Mouse (Mus musculus): Measurements from ENCODE around the gene Rsph3a.
"Not testable (repeated sequence)": the region's sequence is repeated elsewhere in the genome, so short reads cannot be mapped to it uniquely, and the experiment has no call there.

The Rsph3a gene

DNA sequence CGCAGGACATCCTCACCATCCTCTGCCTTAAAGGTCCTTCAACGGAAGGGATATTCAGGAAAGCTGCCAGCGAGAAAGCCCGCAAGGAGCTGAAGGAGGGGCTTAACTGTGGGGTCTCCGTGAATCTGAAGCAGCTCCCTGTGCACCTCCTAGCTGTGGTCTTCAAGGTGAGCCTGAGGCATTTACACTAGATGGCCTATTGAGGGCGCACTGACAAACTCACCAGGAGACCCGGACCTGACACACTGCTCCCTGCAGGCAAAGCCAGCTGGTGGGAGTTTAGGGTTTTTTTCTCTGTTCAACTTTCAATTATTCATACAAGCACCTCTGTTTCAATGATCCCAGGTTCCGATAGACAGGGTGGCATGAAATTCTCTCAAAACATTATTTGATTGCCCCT, 16.1 kb upstream of the Rsph3a start:
- no peak for DNase-seq

DNA sequence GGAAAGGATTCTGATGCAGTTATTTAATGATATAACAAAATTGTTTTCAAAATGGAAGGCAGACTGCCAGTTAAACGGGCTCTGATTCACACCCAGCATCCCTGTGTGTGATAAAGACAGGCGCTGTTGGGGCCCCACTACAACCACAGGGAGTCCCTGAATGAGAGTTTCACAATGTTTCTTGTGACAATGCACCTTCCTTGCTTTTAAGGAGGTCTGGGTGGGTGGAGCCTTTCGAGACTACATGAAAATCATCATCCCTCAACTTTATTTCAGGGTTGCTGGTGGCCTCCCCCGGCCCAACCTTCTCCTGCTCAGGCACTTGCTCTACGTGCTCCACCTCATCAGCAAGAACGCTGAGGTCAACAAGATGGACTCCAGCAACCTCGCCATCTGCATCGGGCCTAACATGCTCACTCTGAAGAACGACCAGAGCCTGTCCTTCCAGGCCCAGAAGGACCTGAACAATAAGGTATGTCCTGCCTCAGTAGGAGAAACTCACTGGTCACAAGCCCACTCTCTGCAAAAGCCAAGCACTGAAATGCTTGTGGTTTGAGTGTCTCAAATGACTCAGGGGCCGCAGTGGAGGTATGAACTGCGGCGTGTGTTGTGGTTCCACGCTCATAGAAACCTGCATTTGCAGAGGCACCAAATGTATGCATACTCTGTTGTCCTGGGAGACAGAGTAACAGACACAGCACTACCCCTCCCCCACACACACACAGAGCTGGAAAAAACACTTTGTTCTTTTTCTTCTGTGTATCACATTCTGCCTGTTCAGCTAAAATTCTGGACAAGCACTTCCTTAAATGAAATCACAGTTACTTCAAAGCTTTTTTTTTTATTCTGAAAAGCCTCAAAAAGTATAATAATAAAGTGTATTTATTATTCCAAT, 14.1 kb upstream of the Rsph3a start:
- no peak for DNase-seq

DNA sequence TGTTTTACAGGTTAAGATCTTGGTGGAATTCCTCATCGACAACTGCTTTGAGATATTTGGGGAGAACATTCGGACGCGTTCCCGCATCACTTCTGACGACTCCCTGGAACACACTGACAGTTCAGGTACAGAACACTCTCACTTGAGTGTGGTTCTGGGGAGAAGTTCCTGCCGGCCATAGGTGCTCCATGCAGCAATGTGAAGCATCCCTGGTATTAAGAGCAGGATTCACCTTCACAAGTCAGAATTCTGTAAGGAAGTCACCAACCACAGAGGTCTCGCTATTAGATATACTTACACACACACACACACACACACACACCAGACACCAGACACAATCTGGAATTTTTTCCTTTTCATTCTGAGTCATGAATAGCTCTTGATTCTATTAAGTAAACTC, 13.3 kb upstream of the Rsph3a start:
- DNase-seq, result not testable (repeated sequence)

DNA sequence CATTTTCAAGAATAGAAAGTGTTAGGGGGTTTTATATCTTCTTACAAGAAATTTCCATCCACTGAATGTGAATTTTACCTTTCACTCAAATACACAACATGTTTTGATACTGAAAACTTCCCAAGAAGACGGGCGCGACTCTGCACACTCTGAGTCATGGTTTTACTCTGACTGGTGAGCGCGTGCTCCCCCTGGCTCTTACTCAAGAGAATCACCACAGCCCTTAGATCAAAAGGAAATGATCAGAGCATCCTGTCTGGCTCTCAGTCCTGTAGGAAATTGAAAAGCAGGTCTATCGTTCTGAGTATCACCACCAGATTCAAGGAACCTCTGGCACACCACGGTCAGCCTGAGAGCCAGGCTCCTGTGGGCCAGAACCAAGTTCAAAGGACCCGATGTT, 5.8 kb upstream of the Rsph3a start:
- peak; percentile 48 for DNase-seq

DNA sequence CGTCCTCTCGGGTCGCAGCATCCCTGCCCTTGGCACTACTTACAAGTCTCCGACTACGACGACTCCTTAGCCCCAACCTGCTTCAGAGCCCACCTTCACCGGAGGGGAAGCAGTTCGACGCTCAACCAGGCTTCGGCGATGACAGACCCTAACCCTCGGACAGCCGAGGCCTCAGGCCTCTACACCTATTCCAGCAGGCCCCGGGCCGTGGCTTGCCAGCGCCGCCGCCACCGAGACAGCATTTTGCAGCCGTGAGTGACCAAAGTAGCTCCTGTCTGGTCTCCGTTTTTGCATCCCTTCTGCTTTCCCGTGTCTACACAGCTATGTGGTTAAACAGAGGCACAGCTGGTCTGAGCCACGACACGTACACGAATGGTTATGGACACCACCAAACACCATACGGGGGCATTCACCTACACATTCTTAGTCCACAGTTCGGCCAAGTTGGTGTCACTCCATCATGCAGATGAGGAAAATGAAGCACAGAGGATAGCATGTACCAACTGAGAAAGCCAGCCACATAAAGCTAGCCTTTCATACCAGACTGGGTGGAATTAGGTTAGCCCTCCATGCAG, 726 bp downstream of the Rsph3a start:
- not testable (repeated sequence) for DNase-seq

DNA sequence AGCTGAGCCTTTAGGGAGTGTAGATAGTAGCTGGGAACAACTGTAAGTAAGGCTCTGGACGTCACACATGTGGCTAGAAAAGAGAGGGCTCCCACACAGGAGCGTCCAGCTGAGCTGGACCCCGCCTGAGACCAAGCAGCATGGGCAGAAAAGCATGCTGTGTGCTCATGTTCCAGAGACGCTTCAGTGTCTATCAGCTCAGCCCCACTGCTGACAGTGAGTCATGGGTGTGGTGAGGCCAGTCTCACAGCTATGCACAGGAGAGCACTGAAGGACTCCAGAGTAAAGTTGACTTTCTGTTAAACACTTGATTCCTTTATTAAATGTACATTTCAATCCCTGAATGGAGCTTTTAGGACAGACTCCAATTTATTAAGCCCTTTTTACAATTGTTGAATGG, 5.9 kb downstream of the Rsph3a start:
- not testable (repeated sequence) for DNase-seq

DNA sequence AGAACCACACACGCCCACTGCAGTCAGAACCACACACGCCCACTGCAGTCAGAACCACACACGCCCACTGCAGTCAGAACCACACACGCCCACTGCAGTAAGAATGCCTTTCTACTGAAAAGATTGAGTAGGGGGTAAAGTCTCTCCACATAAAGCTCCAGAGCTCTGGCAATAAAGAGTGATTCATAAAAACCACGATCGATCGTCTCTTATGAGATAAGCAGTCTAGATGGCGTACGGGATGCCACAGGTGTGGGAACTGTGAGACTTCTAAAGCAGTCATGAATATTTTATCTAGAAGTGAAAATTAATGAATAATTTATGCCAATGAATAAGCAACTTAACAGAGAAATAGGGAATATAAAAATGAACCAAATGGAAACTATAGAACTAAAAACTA, 11.8 kb downstream of the Rsph3a start:
- not testable (repeated sequence) for DNase-seq

DNA sequence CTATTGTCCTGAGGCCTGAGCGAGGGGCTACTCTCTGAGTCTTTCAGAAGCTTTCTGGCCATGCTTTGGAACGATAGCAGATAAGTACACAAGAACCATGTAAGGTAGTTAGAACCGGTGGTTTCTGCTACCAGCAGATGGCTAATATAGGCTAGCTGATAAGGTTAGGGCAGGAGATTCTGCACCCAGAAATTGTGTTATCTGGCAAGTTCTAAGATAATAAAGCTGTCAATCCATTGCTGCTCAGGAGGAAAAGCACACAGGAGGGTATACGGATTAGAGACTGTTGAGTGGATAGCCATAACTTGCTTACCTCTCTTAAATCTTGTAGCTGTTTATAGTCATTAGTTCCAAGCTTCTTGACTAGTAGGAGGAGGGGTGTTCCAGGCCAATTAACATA, 17.9 kb downstream of the Rsph3a start:
- DNase-seq, result not testable (repeated sequence)

DNA sequence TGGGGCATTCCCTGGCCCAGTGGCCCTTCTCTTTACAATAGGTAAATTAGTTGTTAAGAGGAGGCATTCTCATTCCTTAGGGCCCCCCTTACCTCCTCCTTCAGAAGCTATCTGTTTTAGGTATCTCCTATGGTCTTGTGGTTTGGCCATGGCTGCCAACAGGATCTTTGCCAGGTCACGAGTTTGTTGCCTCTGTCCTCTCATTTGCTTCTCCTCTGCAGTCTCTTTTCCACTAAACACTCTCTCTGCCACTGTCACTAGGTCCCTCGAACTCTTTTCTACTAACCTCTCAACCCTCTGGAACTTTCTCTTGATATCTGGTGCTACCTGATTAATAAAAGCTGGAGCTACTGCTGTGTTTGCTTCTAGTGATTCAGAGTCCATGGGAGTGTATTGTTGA, 19.0 kb downstream of the Rsph3a start:
- DNase-seq, result not testable (repeated sequence)

DNA sequence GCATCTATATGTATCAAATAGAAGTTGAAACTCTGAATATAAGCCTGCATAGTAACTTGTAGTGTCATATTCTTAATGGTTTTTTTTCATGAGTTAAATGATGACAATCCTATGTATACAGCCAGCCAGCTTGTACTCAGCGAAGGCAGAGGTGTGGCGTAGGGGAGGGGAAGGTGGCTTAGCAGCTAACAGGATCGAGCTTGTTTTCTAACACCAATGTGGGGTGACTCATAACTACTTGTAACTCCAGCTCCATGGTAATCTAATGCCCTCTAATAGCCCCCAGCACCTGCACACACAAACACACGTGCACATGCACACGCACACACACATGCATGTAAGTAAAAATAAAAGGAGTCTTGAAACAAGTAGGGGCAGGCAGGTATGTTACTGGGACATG, 23.1 kb downstream of the Rsph3a start:
- not testable (repeated sequence) for DNase-seq

DNA sequence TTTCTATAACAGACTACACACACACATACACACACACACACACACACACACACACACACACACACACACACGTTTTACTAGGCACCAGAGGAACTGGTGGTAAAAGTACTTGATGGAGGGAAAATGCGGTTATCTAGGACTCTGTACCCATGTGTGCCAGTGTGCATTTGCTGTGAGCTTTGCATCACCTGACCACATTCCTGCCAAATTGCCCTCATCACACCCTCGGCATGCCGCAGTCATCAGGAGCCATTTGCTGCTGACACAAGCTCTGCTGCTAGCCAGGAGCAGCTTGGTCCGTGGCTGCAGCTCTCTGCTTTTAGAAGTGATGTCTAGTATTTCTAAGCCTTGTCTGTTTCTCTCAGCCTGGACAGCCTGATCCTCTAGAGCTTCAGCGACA, 24.4 kb downstream of the Rsph3a start:
- DNase-seq, result not testable (repeated sequence)

DNA sequence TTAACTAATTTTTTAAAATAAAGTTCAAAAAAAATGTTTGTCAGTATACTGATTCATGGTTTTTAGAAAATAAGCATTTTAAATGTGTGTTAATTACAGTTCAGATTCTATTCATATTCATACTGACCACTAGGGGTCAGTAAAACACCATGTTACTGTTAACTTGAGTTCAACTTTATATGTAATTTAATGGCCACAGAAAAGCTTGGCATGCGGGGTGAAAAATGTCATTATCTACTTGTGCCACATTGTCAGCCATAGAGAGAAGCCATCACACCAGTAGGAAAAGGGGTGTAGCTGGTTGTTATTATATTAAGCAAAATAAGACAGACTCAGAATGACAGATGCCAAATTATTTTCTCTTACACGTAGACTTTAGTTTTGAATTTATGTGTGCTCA, 38.1 kb downstream of the Rsph3a start:
- not testable (repeated sequence) for DNase-seq

DNA sequence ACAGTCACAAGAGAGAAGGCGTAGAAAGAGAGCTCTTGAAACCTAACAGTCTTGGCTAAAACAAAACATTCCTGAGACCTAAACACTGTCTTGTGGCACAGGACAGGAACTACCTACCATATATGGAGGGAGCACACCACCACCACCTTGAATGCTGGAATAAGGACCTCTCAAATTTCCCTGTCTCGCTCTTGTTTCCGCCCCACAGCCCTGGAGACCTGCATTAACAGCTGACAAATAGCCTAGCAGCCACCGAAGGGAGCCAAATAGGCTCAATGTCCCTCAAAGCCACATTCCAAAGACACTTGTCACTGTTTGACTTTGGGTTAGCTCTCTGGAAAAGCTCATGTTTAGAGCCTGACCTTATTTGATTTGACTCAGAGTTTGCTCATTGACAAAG, 40.2 kb downstream of the Rsph3a start:
- DNase-seq, result not testable (repeated sequence)

DNA sequence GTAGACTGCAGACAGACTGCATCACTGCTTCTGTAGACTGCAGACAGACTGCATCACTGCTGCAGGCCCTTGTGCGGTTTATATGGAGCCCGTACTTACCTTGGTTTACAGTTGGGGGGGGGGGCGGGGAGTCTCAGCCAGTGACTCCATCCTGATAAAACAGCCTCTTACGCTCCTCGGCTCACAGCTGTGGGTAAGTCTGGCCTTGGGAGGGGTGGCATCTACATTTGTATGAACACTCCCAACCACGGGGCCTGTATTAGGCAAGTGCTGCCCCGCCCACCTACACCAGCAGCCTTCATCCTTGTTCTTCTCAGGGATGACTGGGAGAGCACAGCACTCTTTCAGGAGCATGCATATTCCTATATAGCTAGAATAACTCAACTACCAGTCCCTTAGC, 41.6 kb downstream of the Rsph3a start:
- DNase-seq, result not testable (repeated sequence)

DNA sequence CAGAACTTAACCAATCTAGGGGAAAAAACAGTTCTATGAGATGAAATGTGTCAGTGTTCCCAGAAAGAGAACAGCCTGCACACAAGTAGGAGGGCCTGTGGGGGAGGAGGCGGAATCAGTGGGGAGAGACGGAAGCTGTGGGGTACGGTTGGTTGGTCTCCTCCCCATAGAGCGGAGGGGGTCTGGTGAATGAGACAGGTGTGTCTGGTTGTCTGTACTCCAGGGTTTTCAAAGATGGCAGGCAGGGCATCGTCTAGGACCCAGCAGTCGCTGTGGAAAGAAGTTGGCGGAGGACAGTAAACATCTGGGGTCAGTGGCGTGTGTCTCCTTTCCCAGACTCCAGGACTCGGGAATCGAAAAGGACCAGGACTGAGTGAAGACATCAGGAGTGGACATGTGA, 57.8 kb downstream of the Rsph3a start:
- not testable (repeated sequence) for DNase-seq

DNA sequence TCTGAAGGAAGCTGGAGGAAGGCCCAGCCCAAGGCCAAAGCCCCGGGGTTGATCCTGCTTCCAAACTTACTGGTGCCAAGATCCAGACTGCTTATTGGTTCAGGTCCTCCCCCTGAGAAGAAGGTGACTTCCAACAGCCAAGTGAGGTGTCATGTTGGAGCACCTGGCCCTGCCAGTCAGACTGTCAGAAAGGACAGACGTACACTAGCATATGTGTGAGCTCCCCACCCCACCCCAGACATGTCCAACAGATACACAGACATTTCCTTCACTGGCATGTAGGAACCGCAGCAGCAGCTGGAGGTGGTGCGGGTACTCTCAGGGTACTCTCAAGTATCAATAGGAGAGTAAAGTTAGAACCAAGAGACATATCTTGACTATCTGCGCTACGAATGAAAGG, 61.4 kb downstream of the Rsph3a start:
- DNase-seq, result not testable (repeated sequence)

DNA sequence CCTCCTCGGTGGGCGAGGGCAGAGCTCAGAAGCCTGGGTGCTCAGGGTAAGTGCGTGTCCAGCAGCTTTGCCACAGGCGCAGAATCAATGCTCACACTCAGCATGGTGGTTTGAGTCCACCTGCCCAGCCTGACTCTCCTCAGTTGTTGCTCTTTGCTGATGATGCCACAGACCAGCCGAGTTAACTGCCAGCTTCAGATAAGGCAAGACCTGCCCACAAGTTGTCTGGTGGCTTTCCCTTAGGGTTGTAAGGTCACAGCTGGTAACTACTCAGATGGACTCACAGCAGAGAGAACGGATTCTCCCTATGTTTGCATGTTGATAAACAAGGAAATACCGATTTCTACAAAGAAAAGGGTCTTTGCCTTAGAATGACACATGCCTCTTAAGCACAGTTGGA, 64.2 kb downstream of the Rsph3a start:
- not testable (repeated sequence) for DNase-seq

DNA sequence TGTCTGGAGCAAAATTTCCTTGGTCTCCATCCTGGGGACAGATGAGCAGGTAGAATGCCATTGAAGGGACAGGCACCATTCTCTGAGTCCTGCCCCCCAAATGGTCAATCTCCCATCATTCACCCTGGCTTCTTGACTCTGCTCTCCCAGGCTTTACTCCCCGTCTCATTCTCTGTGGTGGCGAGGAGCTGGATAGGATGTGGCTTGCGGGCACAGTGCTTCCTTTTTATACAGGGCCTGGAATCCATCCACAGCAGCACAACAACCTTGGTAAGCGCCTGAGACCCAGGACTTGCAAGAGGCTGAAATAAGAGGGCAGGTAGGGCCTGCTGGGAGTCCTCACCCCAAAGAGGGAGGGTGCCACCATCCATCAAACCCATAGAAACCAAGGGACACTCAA, 68.6 kb downstream of the Rsph3a start:
- not testable (repeated sequence) for DNase-seq

DNA sequence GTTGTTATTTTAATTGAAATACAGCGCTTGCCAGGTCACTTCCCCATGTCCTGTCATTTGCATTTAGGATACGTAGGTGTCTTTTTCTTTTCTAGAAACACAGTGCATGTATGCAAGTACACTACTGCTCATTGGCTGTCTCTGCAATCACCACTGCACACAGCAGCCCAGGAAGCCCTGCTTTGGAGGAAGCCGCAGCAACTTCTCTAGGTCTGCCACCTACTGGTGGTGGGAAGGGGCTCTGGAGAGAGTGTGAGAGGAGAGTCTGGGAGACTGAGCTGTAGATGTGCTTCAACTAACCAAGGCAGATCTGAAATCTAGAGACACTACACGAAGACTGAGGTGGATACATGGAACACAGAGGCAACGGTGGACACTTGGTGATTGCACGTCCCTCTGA, 77.3 kb downstream of the Rsph3a start:
- DNase-seq, result not testable (repeated sequence)

DNA sequence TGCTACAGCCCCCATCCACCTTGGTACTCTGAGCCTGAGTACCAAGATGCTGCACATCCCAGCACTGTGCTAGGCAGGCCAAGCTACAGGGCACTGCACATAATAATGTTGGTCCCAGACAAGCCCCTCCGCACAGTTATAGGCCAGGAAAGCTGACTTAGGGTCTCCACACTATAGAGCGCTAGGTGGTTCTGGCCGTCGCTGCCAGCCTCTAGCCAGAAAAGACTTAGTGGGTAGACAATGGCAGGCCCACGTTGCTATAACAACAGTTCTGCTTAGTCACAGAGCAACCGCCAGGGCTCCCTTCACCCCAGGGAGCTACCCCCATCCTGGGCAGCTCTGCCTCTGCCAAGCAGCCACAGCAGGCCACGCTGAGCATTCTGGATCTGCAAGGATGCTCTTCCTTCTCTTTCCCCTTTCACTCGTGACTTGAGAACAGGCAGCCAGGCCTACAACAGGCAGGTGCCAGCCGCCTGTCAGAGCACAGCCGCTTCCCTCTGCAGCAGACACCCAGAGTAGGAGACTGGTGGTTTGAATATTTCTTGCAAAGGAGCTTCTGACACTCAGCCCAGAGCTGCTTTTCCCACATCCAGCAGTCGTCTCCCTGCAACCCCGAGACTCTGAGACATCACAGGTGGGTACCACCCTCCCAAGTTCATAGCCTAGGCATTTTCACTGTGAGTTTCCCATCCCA, 82.2 kb downstream of the Rsph3a start:
- DNase-seq, result not testable (repeated sequence)

All from lung, postnatal 14 days (tissue).